Mouse (Mus musculus) v-Abl transformed pro-B cells (cell line): ENCODE data around the gene Msln.
"Not testable (repeated sequence)": the region's sequence is repeated elsewhere in the genome, so short reads cannot be mapped to it uniquely, and the experiment has no call there.

Source experiments
- in situ Hi-C, 2 experiments: fragments of 400-800 bp; cut with MboI; formaldehyde crosslinking; loops; one replicate each; pipeline ENCODE4 v1.15.1; 2025; ENCODE audit not compliant: unreplicated experiment in 2 of 2

The Msln gene

GRCm38 (mm10) chr17:25773549-25774120 is 19.5 kb upstream of the Msln start, which contains the start of gene Narfl:
Gene Narfl, plus strand, starts transcription at chr17:25773776.
- in situ Hi-C loops, result loop anchor here in 1 of 2 experiments (25.0 kb wide), 1 partner anchor 639 kb away; the partner anchor contains the start of gene Neurl1b

GRCm38 (mm10) chr17:25769331-25769730 is 15.2 kb upstream of the Msln start:
- in situ Hi-C loops, result loop anchor here (5.0 to 25.0 kb wide), 3 partner anchors 33 to 643 kb away; partner anchors contain the start of gene Neurl1b (in 1 of the 2)

DNA sequence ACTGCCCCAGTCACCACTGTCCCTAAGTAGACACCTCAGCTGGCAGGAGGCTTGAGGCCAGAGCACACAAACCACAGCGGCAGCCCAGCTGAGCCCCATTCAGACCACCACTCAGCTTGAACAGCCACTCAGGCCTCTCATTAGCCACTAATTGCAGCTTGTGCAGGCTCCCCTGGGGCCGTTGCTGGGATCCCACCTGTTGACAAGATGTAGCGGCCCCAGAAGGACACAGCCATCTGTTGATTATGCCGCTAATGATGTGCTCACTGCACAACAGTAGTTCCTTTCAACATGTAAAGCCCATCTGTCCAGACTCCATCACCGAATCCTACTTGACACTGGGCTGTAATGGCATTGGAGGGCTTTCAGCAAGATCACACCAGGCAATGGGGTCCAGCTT is 11.7 kb upstream of the Msln start:
- in situ Hi-C loops, result loop anchor here (5.0 to 25.0 kb wide), 3 partner anchors 36 to 646 kb away; partner anchors contain the start of gene Neurl1b (in 1 of the 2)

DNA sequence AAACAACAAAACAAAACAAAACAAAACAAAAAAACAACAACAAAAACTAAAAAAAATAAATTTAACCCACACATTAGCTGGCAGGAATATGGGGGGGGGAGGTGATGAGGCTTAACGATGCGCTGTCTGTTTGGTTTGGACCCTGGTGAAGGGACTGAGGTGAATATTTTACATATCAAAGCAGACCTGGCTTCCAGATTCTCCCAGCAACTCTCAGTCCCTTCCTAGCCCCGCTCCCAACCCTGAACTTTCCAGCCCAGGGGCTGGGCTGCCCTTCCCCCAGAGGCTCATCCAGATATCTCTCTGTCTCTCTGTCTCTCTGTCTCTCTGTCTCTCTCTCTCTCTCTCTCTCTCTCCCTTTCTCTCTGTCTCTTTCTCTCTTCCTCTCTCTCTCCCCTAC is 8.4 kb upstream of the Msln start:
- in situ Hi-C loops, result loop anchor here in 1 of 2 experiments (25.0 kb wide), 1 partner anchor 650 kb away; the partner anchor contains the start of gene Neurl1b

GRCm38 (mm10) chr17:25761561-25761970 is 7.4 kb upstream of the Msln start:
- in situ Hi-C loops, result loop anchor here in 1 of 2 experiments (25.0 kb wide), 1 partner anchor 651 kb away; the partner anchor contains the start of gene Neurl1b

DNA sequence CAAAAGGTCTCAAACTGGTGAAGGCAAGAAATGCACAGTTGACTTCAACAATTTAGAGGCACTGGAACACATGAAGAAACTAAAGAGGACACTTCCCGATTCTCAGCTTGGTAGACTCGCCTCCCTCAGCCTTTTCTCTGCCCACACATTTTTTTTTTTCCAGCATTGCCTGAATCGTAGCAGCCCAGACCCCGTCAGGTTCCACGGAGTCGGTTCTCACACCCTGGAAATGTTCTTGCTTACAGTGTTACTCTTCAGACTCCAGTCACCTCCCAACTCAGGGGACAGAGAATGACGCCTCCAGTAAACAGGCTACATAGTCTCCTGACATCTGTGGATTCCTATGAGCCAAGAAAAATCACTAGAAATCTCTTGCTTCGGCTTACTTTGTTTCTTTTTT is 6.0 kb upstream of the Msln start:
- in situ Hi-C loops, result loop anchor here in 1 of 2 experiments (25.0 kb wide), 1 partner anchor 652 kb away; the partner anchor contains the start of gene Neurl1b

GRCm38 (mm10) chr17:25757691-25758090 is 3.5 kb upstream of the Msln start:
- in situ Hi-C loops, result loop anchor here in 1 of 2 experiments (25.0 kb wide), 1 partner anchor 655 kb away; the partner anchor contains the start of gene Neurl1b

GRCm38 (mm10) chr17:25756378-25757242 is 2.4 kb upstream of the Msln start:
- in situ Hi-C loops, result loop anchor here in 1 of 2 experiments (25.0 kb wide), 1 partner anchor 656 kb away; the partner anchor contains the start of gene Neurl1b

- in situ Hi-C loops, result loop anchor here in 1 of 2 experiments (25.0 kb wide), 1 partner anchor 656 kb away; the partner anchor contains the start of gene Neurl1b
These were observed 1.6 kb upstream of the Msln start for GRCm38 (mm10) chr17:25755627-25756377.

DNA sequence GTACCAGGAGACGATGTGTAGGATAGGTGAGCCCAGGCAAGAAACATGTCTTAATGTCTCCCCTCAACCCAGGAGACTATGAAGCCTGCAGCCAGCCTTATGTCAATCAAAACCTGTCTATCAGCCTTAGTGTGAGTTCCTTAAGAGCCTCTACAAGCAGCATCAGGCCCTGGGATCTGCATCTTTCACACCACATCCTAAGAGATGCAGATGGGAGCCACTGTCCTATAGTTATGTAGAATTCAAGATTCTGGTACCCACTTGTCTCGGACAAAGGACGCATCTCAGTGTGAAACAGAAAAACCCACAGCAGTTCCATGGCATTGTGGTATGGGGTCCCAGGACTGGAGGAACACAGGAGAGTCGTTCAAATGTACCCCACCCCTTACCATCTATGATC is 908 bp upstream of the Msln start:
- in situ Hi-C loops, result loop anchor here in 1 of 2 experiments (25.0 kb wide), 1 partner anchor 657 kb away; the partner anchor contains the start of gene Neurl1b

- in situ Hi-C loops, result loop anchor here in 1 of 2 experiments (25.0 kb wide), 1 partner anchor 661 kb away; the partner anchor contains the start of gene Neurl1b
These were observed 2.7 kb downstream of the Msln start for GRCm38 (mm10) chr17:25751446-25751845.

- in situ Hi-C loops, result no loop called here
These were observed 4.9 kb downstream of the Msln start for GRCm38 (mm10) chr17:25749314-25749713.

DNA sequence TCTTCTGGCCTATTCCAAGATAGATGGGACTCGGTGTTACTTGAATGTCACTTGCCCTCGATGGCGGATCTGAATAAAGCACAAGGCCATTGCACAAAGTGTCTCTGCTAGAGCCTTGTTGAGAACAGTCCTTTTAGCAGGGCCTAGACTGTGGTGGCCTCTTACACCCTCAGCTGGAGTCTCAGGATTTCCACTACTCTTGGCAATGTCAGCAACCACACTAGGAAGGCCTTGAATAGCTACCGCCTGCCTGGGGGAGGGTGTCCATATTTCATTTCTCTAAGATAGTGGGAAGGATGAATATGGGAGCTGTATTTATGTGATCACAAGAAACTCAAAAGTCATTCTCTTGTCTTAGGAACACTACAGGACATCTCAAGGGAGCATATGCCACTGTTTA is 5.9 kb downstream of the Msln start:
- in situ Hi-C loops, result no loop called here

DNA sequence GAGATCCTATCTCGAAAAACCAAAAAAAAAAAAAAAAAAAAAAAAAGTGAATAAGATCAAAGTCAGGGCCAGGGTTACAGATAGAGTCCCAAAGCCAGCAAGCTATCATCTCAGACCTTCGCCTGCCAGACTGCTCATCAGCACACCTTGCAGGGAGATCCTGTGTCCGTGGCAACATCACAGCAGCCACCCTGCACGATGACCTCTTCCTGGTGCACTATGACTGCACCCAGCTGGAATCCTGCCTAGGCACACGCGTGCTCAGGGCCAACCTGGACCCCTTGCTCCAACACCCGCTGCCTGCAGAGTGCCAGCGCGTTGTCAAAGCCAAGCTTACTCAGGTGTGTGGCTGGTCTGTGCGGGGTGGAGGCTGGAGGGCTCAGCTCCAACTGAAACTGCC is 9.9 kb downstream of the Msln start:
- in situ Hi-C loops, result no loop called here

GRCm38 (mm10) chr17:25743831-25744230 is 10.3 kb downstream of the Msln start:
- in situ Hi-C loops, result no loop called here

GRCm38 (mm10) chr17:25741471-25741870 is 12.7 kb downstream of the Msln start:
- in situ Hi-C loops, result not testable (repeated sequence)

DNA sequence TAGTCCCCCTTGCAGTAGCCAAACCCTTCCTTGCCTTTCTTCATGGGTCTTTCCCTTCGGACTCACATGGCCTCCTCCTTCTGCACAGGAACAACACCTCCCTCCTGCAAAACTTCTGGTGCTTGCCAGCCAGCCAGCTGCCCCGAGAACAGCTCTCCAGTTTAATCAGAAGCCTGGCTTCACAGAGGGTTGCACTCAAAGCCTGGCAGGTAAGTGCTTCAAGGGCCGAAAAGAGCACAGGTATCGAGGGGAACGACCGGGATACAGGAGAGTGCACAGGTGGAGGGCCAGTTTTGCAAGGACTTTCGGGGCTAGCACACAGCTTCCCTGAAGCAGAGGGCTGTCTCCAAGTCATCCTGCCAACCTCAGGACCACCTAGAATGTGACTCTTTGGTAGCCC is 15.3 kb downstream of the Msln start:
- in situ Hi-C loops, result no loop called here

DNA sequence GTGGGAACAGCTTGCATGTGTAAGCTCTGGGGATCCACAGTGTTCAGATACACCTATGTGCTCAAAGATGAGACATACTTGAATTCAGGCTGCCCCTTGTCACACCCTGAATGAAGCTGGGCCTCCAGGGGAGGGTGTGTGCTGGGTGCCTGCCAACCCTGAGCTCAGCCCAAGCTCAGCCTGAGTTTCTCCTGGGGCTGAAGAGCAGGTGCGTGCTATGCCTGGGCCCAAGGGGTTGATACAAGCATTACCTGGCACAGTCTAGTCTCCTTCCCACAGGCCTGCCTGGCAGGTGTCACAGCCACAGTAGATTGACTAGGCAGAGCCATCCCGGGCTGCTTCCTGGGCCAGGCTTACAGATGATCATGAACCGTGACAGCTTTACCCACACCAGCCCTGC is 18.4 kb downstream of the Msln start, which contains the start of gene Mslnl:
TSS of gene Mslnl (plus strand) at position 298 of the 400 bp plus-strand sequence.
- in situ Hi-C loops, result no loop called here

DNA sequence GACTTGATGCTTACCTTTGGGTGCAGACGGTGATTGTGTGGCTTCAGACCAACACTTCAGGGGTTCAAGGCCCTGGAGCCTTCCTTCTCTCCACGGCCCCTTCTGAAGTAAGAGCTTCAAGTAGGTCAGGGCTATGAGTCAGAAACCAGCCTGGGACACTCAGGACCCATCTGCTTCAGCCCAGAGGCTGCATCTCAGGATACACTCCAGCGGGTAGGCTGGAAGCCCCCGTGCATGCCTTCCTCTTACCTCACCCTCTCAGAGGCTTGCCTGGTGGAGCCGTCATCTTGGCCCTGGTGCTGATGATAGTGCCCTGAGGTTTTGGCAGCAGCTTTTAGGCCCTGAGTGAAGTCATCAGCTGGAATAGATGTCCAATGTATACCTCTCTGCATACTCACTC is 18.9 kb downstream of the Msln start:
- in situ Hi-C loops, result no loop called here

- in situ Hi-C loops, result loop anchor here (5.0 kb wide), 1 partner anchor 70 kb away; no protein-coding TSS in a partner anchor
These were observed 22.1 kb downstream of the Msln start for GRCm38 (mm10) chr17:25732082-25732481.
